In genomic region chr17:88439536-88440050, GRCm38 (mm10) we compare ENCODE assay signal across 8 mouse cellular contexts. TPM values are rescaled to one million over a fixed set of nuclear protein-coding genes. Genes with fewer than 3 reads are reported as not detected.
DNase-seq lines count a peak whose midpoint lies in the region; ATAC-seq and TF ChIP-seq lines count a peak whose summit lies in the region.

No protein-coding gene starts in this region.

- peak overlapping the region; percentile 82 for H3K4me3 ChIP-seq in lung, embryonic 15.5 days
- peak overlapping the region; percentile 97 for H3K4me3 ChIP-seq in limb, embryonic 15.5 days

- no peak for TF ChIP-seq CTCF in brain, embryonic 14.5 days (IDR thresholded peaks at IDR 0.05; ENCODE audit: borderline replicate concordance, extremely low read depth, insufficient read depth, insufficient read length)

- H3K27me3 ChIP-seq in lung, embryonic 15.5 days: no peaks in the 10 kb centered on the region
- no peaks in the 10 kb centered on the region for H3K27me3 ChIP-seq in limb, embryonic 15.5 days

- H3K9me3 ChIP-seq in lung, embryonic 15.5 days: no peaks in the 10 kb centered on the region; the same call in 1 of the 2 replicates
- H3K9me3 ChIP-seq in limb, embryonic 15.5 days: no peaks in the 10 kb centered on the region

- no peak for TF ChIP-seq POLR2A in brain, embryonic 14.5 days (IDR thresholded peaks at IDR 0.05; ENCODE audit: borderline replicate concordance, extremely low read depth, insufficient read depth, insufficient read length, poor library complexity, severe bottlenecking)

- no peaks in the 10 kb centered on the region for H3K36me3 ChIP-seq in lung, embryonic 15.5 days
- H3K36me3 ChIP-seq in limb, embryonic 15.5 days: no peaks in the 10 kb centered on the region

- peak overlapping the region; percentile 89 for H3K27ac ChIP-seq in lung, embryonic 15.5 days
- peak overlapping the region; percentile 95 for H3K27ac ChIP-seq in limb, embryonic 15.5 days

- H3K4me1 ChIP-seq in lung, embryonic 15.5 days: peaks cover 9% of the 10 kb centered on the region; the same call in 1 of the 2 replicates
- H3K4me1 ChIP-seq in limb, embryonic 15.5 days: peaks cover 4% of the 10 kb centered on the region; the same call in 1 of the 2 replicates

- no peak for ATAC-seq in lung, embryonic 15.5 days (ENCODE audit: borderline replicate concordance, extremely low read depth, low FRiP score, low TSS enrichment)
- no peak for ATAC-seq in limb, embryonic 15.5 days (ENCODE audit: insufficient number of reproducible peaks, low FRiP score, low TSS enrichment, low read depth)

- H3K9ac ChIP-seq in lung, embryonic 15.5 days: no peak overlapping the region
- no peak overlapping the region for H3K9ac ChIP-seq in limb, embryonic 15.5 days

- H3K4me2 ChIP-seq in lung, embryonic 15.5 days: peak overlapping the region; percentile 85
- H3K4me2 ChIP-seq in limb, embryonic 15.5 days: peak overlapping the region; percentile 66

- no peak for DNase-seq in lung, adult 18-20 months
- DNase-seq in brain, embryonic 14.5 days (ENCODE audit: low read depth): peak; percentile 35
- DNase-seq in heart, postnatal 4 days: peak; percentile 16
- no peak for DNase-seq in urinary bladder, postnatal 4 days (ENCODE audit: low spot score in 2 of 2)
- DNase-seq in layer of hippocampus, adult 11-12 months (ENCODE audit: low spot score): no peak
- no peak for DNase-seq in yolk sac, embryonic 10.5 days (ENCODE audit: low spot score)

- WGBS in lung, embryonic 15.5 days: 81% methylated on average over 12 of the region's 12 CpGs
- 75% methylated on average over 12 of the region's 12 CpGs for WGBS in limb, embryonic 15.5 days

RNA-seq across cellular contexts. Expression of gene Foxn2, which starts 0.9 kb away (rescaled TPM):
- polyA plus RNA-seq in lung, embryonic 15.5 days (2015; fragmentation: Nextera tagmentation; extraction: Ambion mirVana): 19.3 and 20.5 TPM in 2 replicates
- 4.8 and 6.7 TPM in 2 replicates for polyA plus RNA-seq in brain, embryonic 14.5 days (2012; rRNA removed)
- total RNA-seq in heart, postnatal 4 days (2021): 10 to 100 TPM; 13.6 to 13.9 TPM
- 16.6 and 17.3 TPM in 2 replicates for polyA plus RNA-seq in limb, embryonic 15.5 days (2015; fragmentation: Nextera tagmentation; extraction: Ambion mirVana)

Comparison
In these comparisons a context has a peak if more than half of its experiments do, and no peak if none do; other contexts are left out.
1. DNase-seq: peak in brain, embryonic 14.5 days (single experiment) and heart, postnatal 4 days (single experiment); none in lung, adult 18-20 months (0 of 2), urinary bladder, postnatal 4 days (0 of 2), layer of hippocampus, adult 11-12 months (single experiment) and yolk sac, embryonic 10.5 days (single experiment).